Mouse (Mus musculus) stomach, embryonic 15.5 days (tissue): ENCODE measurements around the gene Tm6sf2. TPM values are rescaled to one million over a fixed set of nuclear protein-coding genes. Genes with fewer than 3 reads are reported as not detected.
A peak's percentile ranks its signal among the peaks of the same experiment; 100 is the strongest.

ENCODE experiments used
- ATAC-seq: fragments of 200-750 bp; cut with Nextera tagmentation; 2 replicates; pipeline ENCODE4 v1.8.0; 2017; ENCODE audit warnings: low read depth, moderate number of reproducible peaks, moderate TSS enrichment; ENCODE audit not compliant: insufficient read depth, low FRiP score
- H3K27ac ChIP-seq: fragments of 300-500 bp; sonication (generic); 2 replicates; pipeline ENCODE4 v1.5.1; 2015; ENCODE audit warnings: mild to moderate bottlenecking, inconsistent platforms
- H3K27me3 ChIP-seq: fragments of 300-500 bp; sonication (generic); replicated peaks from 2 replicates; pipeline ENCODE4 v1.6.1; 2015; ENCODE audit warnings: inconsistent platforms
- H3K36me3 ChIP-seq: fragments of 300-500 bp; sonication (generic); 2 replicates; pipeline ENCODE4 v1.6.1; 2015; ENCODE audit warnings: inconsistent platforms
- H3K4me1 ChIP-seq: fragments of 300-500 bp; sonication (generic); 2 replicates; pipeline ENCODE4 v1.6.1; 2015; ENCODE audit warnings: inconsistent platforms
- H3K4me2 ChIP-seq: fragments of 300-500 bp; sonication (generic); 2 replicates; pipeline ENCODE4 v1.6.1; 2015; ENCODE audit warnings: mild to moderate bottlenecking, inconsistent platforms
- H3K4me3 ChIP-seq: fragments of 300-500 bp; sonication (generic); replicated peaks from 2 replicates; pipeline ENCODE4 v1.5.1; 2015; ENCODE audit warnings: inconsistent platforms
- H3K9ac ChIP-seq: fragments of 300-500 bp; sonication (generic); 2 replicates; pipeline ENCODE4 v1.6.1; 2015; ENCODE audit warnings: inconsistent platforms
- H3K9me3 ChIP-seq: fragments of 300-500 bp; sonication (generic); 2 replicates; pipeline ENCODE4 v1.6.1; 2016; ENCODE audit warnings: inconsistent platforms
- WGBS: fragments of 180-500 bp; shearing (Covaris S2); methylation state at CpG from one replicate; pipeline ENCODE4 v1.1.7; 2015; 5-methylcytosine and 5-hydroxymethylcytosine counted together
- microRNA-seq: library from miRNA; unstranded; fragments of <30 nt; microRNA quantifications from one replicate; pipeline ENCODE4, GENCODE M21; 2016
- polyA plus RNA-seq: library from polyadenylated mRNA; unstranded; fragments of >200 nt; fragmentation: Nextera tagmentation; extraction: Ambion mirVana; gene quantifications from 2 replicates; pipeline ENCODE4 v1.2.1, GENCODE M21; 2015

Gene Tm6sf2
- polyA plus RNA-seq, 1 experiment from 2014 or later, result 7.0 TPM

- no peak overlapping the region for H3K4me2 ChIP-seq
- no peak for ATAC-seq
- H3K9ac ChIP-seq, result no peak overlapping the region
- no peak overlapping the region for H3K27ac ChIP-seq
- 0 out of 2 replicates have a peak, but pooled peaks cover 5% of the 10 kb centered on the region for H3K4me1 ChIP-seq
- no peak overlapping the region for H3K4me3 ChIP-seq
- peaks cover 36% of the 10 kb centered on the region for H3K27me3 ChIP-seq
- no peaks in the 10 kb centered on the region for H3K36me3 ChIP-seq
- H3K9me3 ChIP-seq, result no peaks in the 10 kb centered on the region
- WGBS, result 46% methylated on average over 2 of the region's 2 CpGs
Measured at GRCm38 (mm10) chr8:70122863-70123262, 50.1 kb downstream of the Tm6sf2 start.

- Histone ChIP-seq H3K4me1 (peaks cover 7% of the 10 kb centered on the region; the same call in 1 of the 2 replicates), H3K9ac (no peak overlapping the region), H3K36me3 (no peaks in the 10 kb centered on the region), H3K27ac (no peak overlapping the region), H3K27me3 (peaks cover 15% of the 10 kb centered on the region; the same call in 1 of the 2 replicates), H3K9me3 (no peaks in the 10 kb centered on the region), H3K4me2 (no peak overlapping the region), H3K4me3 (no peak overlapping the region)
- no peak for ATAC-seq
- WGBS, result 63% methylated on average over 8 of the region's 8 CpGs
Measured at GRCm38 (mm10) chr8:70124992-70125391, 52.3 kb downstream of the Tm6sf2 start.

- no peak overlapping the region for H3K9ac ChIP-seq
- H3K27me3 ChIP-seq, result no peaks in the 10 kb centered on the region
- H3K4me1 ChIP-seq, result peaks cover 13% of the 10 kb centered on the region
- no peaks in the 10 kb centered on the region for H3K36me3 ChIP-seq
- no peak overlapping the region for H3K27ac ChIP-seq
- ATAC-seq, result no peak
- H3K9me3 ChIP-seq, result no peaks in the 10 kb centered on the region
- H3K4me2 ChIP-seq, result no peak overlapping the region
- H3K4me3 ChIP-seq, result no peak overlapping the region
- WGBS, result 73% methylated on average over 3 of the region's 3 CpGs
Measured at GRCm38 (mm10) chr8:70128435-70128834, 55.7 kb downstream of the Tm6sf2 start.

GRCm38 (mm10) chr8:70129309-70129952 is 56.7 kb downstream of the Tm6sf2 start:
- Histone ChIP-seq H3K4me1 (peaks cover 13% of the 10 kb centered on the region), H3K9me3 (no peaks in the 10 kb centered on the region), H3K4me3 (no peak overlapping the region), H3K4me2 (no peak overlapping the region), H3K9ac (no peak overlapping the region), H3K27ac (no peak overlapping the region), H3K27me3 (no peaks in the 10 kb centered on the region), H3K36me3 (peaks cover 6% of the 10 kb centered on the region)
- ATAC-seq, result 0 out of 2 replicates have a peak, but pooled peaks have one; percentile 11
- 67% methylated on average over 9 of the region's 9 CpGs for WGBS

Small RNA genes lying within 50 kb of the gene (microRNA-seq; reads per million reads assigned to microRNA genes)
- gene Mir7066, result not detected

Other genes with a start within 250 kb of the Tm6sf2 start
- 4.4 and 5.9 TPM in 2 replicates for gene Pbx4, start 240.4 kb upstream of the Tm6sf2 start, polyA plus RNA-seq
- gene Cilp2, start 185.2 kb upstream of the Tm6sf2 start, polyA plus RNA-seq, result 0.83 and 0.95 TPM in 2 replicates
- 3.1 and 3.9 TPM in 2 replicates for gene Tssk6, start 170.7 kb upstream of the Tm6sf2 start, polyA plus RNA-seq
- 183 and 190 TPM in 2 replicates for gene Ndufa13, start 170.4 kb upstream of the Tm6sf2 start, polyA plus RNA-seq
- 2.8 and 4.1 TPM in 2 replicates for gene Yjefn3, start 170.2 kb upstream of the Tm6sf2 start, polyA plus RNA-seq
- gene Gatad2a, start 76.5 kb upstream of the Tm6sf2 start, polyA plus RNA-seq, result 56.0 and 56.8 TPM in 2 replicates
- 44.7 and 47.9 TPM in 2 replicates for gene Mau2, start 30.2 kb upstream of the Tm6sf2 start, polyA plus RNA-seq
- gene Sugp1, start 30.1 kb upstream of the Tm6sf2 start, polyA plus RNA-seq, result 37.3 and 42.0 TPM in 2 replicates
- gene Hapln4, start 10.5 kb downstream of the Tm6sf2 start, polyA plus RNA-seq, result 0.10 and 0.14 TPM in 2 replicates
- gene Ncan, start 47.9 kb downstream of the Tm6sf2 start, polyA plus RNA-seq, result 1.8 TPM in 2 replicates
- 38.2 and 39.4 TPM in 2 replicates for gene Nr2c2ap, start 58.4 kb downstream of the Tm6sf2 start, polyA plus RNA-seq
- 14.4 and 14.8 TPM in 2 replicates for gene Rfxank, start 66.2 kb downstream of the Tm6sf2 start, polyA plus RNA-seq
- 42.6 and 43.2 TPM in 2 replicates for gene Borcs8, start 66.6 kb downstream of the Tm6sf2 start, polyA plus RNA-seq
- gene Mef2b, start 66.8 kb downstream of the Tm6sf2 start, polyA plus RNA-seq, result 0.19 and 0.26 TPM in 2 replicates
- 54.4 and 59.0 TPM in 2 replicates for gene Tmem161a, start 99.4 kb downstream of the Tm6sf2 start, polyA plus RNA-seq
- gene Slc25a42, start 139.4 kb downstream of the Tm6sf2 start, polyA plus RNA-seq, result 4.7 and 6.4 TPM in 2 replicates
- gene Sugp2, start 161.3 kb downstream of the Tm6sf2 start, polyA plus RNA-seq, result 26.0 and 27.2 TPM in 2 replicates
- 21.7 and 26.4 TPM in 2 replicates for gene Armc6, start 161.5 kb downstream of the Tm6sf2 start, polyA plus RNA-seq
- 32.7 and 38.9 TPM in 2 replicates for gene Homer3, start 209.9 kb downstream of the Tm6sf2 start, polyA plus RNA-seq
- gene Ddx49, start 229.6 kb downstream of the Tm6sf2 start, polyA plus RNA-seq, result 46.3 and 49.8 TPM in 2 replicates
- gene Cope, start 229.6 kb downstream of the Tm6sf2 start, polyA plus RNA-seq, result 379 and 398 TPM in 2 replicates
- gene Cers1, start 242.9 kb downstream of the Tm6sf2 start, polyA plus RNA-seq, result 4.2 and 4.4 TPM in 2 replicates